Mouse (Mus musculus) heart, embryonic 14.5 days (tissue): ENCODE measurements around the gene Tnfrsf13c. TPM values are rescaled to one million over a fixed set of nuclear protein-coding genes. Genes with fewer than 3 reads are reported as not detected.

Experiments used
- ATAC-seq: fragments of 200-750 bp; cut with Nextera tagmentation; 2 replicates; pipeline ENCODE4 v1.8.0; 2017; ENCODE audit warnings: low read depth, moderate TSS enrichment; ENCODE audit not compliant: insufficient number of reproducible peaks, insufficient read depth, low FRiP score
- H3K27ac ChIP-seq, 2 experiments: fragments of 200-500 bp in 1 of 2; fragments of 300-500 bp in 1 of 2; sonication (generic) in 1 of 2; replicated peaks in 1 of 2; 2 replicates each; pipeline ENCODE4 v1.5.1; 2012 to 2014; ENCODE audit warnings: low read depth in 2 of 2, low read length in 2 of 2, control low read depth in 1 of 2, mild to moderate bottlenecking in 1 of 2, mixed read lengths in 1 of 2; ENCODE audit not compliant: control insufficient read depth in 1 of 2, insufficient read depth in 1 of 2
- H3K27me3 ChIP-seq: fragments of 300-500 bp; sonication (generic); 2 replicates; pipeline ENCODE4 v1.6.1; 2014; ENCODE audit warnings: mild to moderate bottlenecking, low read length, control low read depth; ENCODE audit not compliant: control insufficient read depth, insufficient read depth
- H3K36me3 ChIP-seq: fragments of 300-500 bp; sonication (generic); 2 replicates; pipeline ENCODE4 v1.6.1; 2014; ENCODE audit warnings: mild to moderate bottlenecking, control low read depth, low read length, mixed read lengths; ENCODE audit not compliant: control insufficient read depth, insufficient read depth
- H3K4me1 ChIP-seq, 2 experiments: fragments of 200-500 bp in 1 of 2; fragments of 300-500 bp in 1 of 2; sonication (generic) in 1 of 2; 2 replicates each; pipeline ENCODE4 v1.6.1; 2012 to 2014; ENCODE audit warnings: low read length in 2 of 2, control low read depth in 1 of 2, mixed read lengths in 1 of 2; ENCODE audit not compliant: control insufficient read depth in 2 of 2, insufficient read depth in 2 of 2
- H3K4me2 ChIP-seq: fragments of 300-500 bp; sonication (generic); 2 replicates; pipeline ENCODE4 v1.6.1; 2014; ENCODE audit warnings: mild to moderate bottlenecking, low read length
- H3K4me3 ChIP-seq, 2 experiments: fragments of 200-500 bp in 1 of 2; fragments of 300-500 bp in 1 of 2; sonication (generic) in 1 of 2; 2 replicates each; pipeline ENCODE4 v1.5.1; 2012 to 2014; ENCODE audit warnings: low read length in 2 of 2, mild to moderate bottlenecking in 2 of 2, control low read depth in 1 of 2, low read depth in 1 of 2, moderate library complexity in 1 of 2; ENCODE audit not compliant: control insufficient read depth in 1 of 2, insufficient read depth in 1 of 2
- H3K9ac ChIP-seq: fragments of 300-500 bp; sonication (generic); 2 replicates; pipeline ENCODE4 v1.6.1; 2014; ENCODE audit warnings: mild to moderate bottlenecking, low read length
- H3K9me3 ChIP-seq: fragments of 300-500 bp; sonication (generic); 2 replicates; pipeline ENCODE4 v1.6.1; 2016; ENCODE audit warnings: low read length, control low read depth; ENCODE audit not compliant: control insufficient read depth
- WGBS: fragments of 180-500 bp; shearing (Covaris S2); extraction: QIAGEN DNeasy Blood & Tissue Kit; methylation state at CpG from one replicate; pipeline ENCODE4 v1.1.7; 2014; 5-methylcytosine and 5-hydroxymethylcytosine counted together
- polyA plus RNA-seq: library from polyadenylated mRNA; unstranded; fragments of >200 nt; fragmentation: Nextera tagmentation; extraction: Ambion mirVana; gene quantifications from 2 replicates; pipeline ENCODE4 v1.2.1, GENCODE M21; 2014

Tnfrsf13c gene
- polyA plus RNA-seq: 0.11 and 0.16 TPM in 2 replicates

GRCm38 (mm10) chr15:82223657-82224601, at the start of gene Tnfrsf13c:
Gene Tnfrsf13c (minus strand): TSS chr15:82224369.
- under 1% methylated on average over 44 of the region's 44 CpGs for WGBS
- peaks cover 4 to 15% of the 10 kb centered on the region in 2 experiments; a peak in 3 of 4 replicates for H3K4me1 ChIP-seq
- H3K27ac ChIP-seq: no peak within 1 kb of the TSS
- no peaks in the 10 kb centered on the region for H3K9me3 ChIP-seq
- no peak for ATAC-seq
- peak within 1 kb of the TSS; percentile 67 for H3K4me2 ChIP-seq
- H3K4me3 ChIP-seq: peak within 1 kb of the TSS; percentile 23 to 40; a peak in 3 of 4 replicates
- H3K27me3 ChIP-seq: peaks cover 61% of the 10 kb centered on the region
- H3K9ac ChIP-seq: peak within 1 kb of the TSS; percentile 30; the same call in 1 of the 2 replicates
- H3K36me3 ChIP-seq: no peaks in the 10 kb centered on the region

- Histone ChIP-seq H3K36me3 (no peaks in the 10 kb centered on the region), H3K27me3 (peaks cover 55% of the 10 kb centered on the region), H3K4me2 (no peak overlapping the region), H3K4me1 (peaks cover 14 to 15% of the 10 kb centered on the region in 2 experiments), H3K9ac (no peak overlapping the region), H3K27ac (no peak overlapping the region), H3K4me3 (no peak overlapping the region), H3K9me3 (no peaks in the 10 kb centered on the region)
- 78% methylated on average over 6 of the region's 6 CpGs for WGBS
- no peak for ATAC-seq
Observed at GRCm38 (mm10) chr15:82272295-82272694, 48.1 kb upstream of the Tnfrsf13c start.

- Histone ChIP-seq H3K27ac (no peak overlapping the region), H3K4me1 (peaks cover 14 to 15% of the 10 kb centered on the region in 2 experiments), H3K4me3 (no peak overlapping the region), H3K27me3 (peaks cover 47% of the 10 kb centered on the region), H3K4me2 (no peak overlapping the region), H3K36me3 (no peaks in the 10 kb centered on the region), H3K9ac (no peak overlapping the region), H3K9me3 (no peaks in the 10 kb centered on the region)
- WGBS: 7% methylated on average over 5 of the region's 5 CpGs
- ATAC-seq: no peak
Observed at GRCm38 (mm10) chr15:82271201-82271600, 47.0 kb upstream of the Tnfrsf13c start.

GRCm38 (mm10) chr15:82268783-82269182, 44.6 kb upstream of the Tnfrsf13c start:
- no peak overlapping the region for H3K4me3 ChIP-seq
- no peak overlapping the region for H3K27ac ChIP-seq
- H3K27me3 ChIP-seq: peaks cover 22% of the 10 kb centered on the region
- 80% methylated on average over 9 of the region's 9 CpGs for WGBS
- no peak for ATAC-seq
- peaks cover 7 to 13% of the 10 kb centered on the region in 2 experiments for H3K4me1 ChIP-seq
- H3K9me3 ChIP-seq: no peaks in the 10 kb centered on the region
- H3K36me3 ChIP-seq: no peaks in the 10 kb centered on the region
- no peak overlapping the region for H3K9ac ChIP-seq
- H3K4me2 ChIP-seq: no peak overlapping the region

GRCm38 (mm10) chr15:82268185-82268584, 44.0 kb upstream of the Tnfrsf13c start:
- Histone ChIP-seq H3K27ac (no peak overlapping the region), H3K9me3 (no peaks in the 10 kb centered on the region), H3K4me2 (no peak overlapping the region), H3K27me3 (peaks cover 16% of the 10 kb centered on the region), H3K4me3 (no peak overlapping the region), H3K9ac (no peak overlapping the region), H3K4me1 (peaks cover 7 to 13% of the 10 kb centered on the region in 2 experiments), H3K36me3 (no peaks in the 10 kb centered on the region)
- WGBS: 47% methylated on average over 3 of the region's 3 CpGs
- no peak for ATAC-seq

GRCm38 (mm10) chr15:82266356-82266755, 42.2 kb upstream of the Tnfrsf13c start:
- 6% methylated on average over 6 of the region's 6 CpGs for WGBS
- Histone ChIP-seq H3K4me2 (no peak overlapping the region), H3K4me3 (no peak overlapping the region), H3K9me3 (no peaks in the 10 kb centered on the region), H3K4me1 (peaks cover 18 to 19% of the 10 kb centered on the region in 2 experiments), H3K36me3 (no peaks in the 10 kb centered on the region), H3K9ac (no peak overlapping the region), H3K27ac (no peak overlapping the region), H3K27me3 (peaks cover under 1% of the 10 kb centered on the region; the same call in 1 of the 2 replicates)
- ATAC-seq: no peak

- Histone ChIP-seq H3K4me2 (no peak overlapping the region), H3K27ac (no peak overlapping the region), H3K9me3 (no peaks in the 10 kb centered on the region), H3K4me3 (no peak overlapping the region), H3K4me1 (peaks cover 15 to 22% of the 10 kb centered on the region in 2 experiments), H3K36me3 (no peaks in the 10 kb centered on the region), H3K9ac (no peak overlapping the region), H3K27me3 (peaks cover 4% of the 10 kb centered on the region; the same call in 1 of the 2 replicates)
- ATAC-seq: no peak
- 12% methylated on average over 16 of the region's 16 CpGs for WGBS
Observed at GRCm38 (mm10) chr15:82259510-82259909, 35.3 kb upstream of the Tnfrsf13c start.
